Mouse (Mus musculus): ENCODE measurements around the gene Enpp6.

GRCm38 (mm10) chr8:47069634-47070033 is 82.9 kb downstream of the Enpp6 start:
- no peak for TF ChIP-seq CTCF (IDR thresholded peaks at IDR 0.05; ENCODE audit: extremely low read depth, insufficient read length, insufficient replicate concordance, low read depth, low read length)
- TF ChIP-seq POLR2A (IDR thresholded peaks at IDR 0.05; ENCODE audit: low read depth, low read length): no peak
